Mouse (Mus musculus) c-Kit-positive CD71-negative TER-119-negative erythroid progenitor cells, embryonic 14.5 days (primary cell): Measurements from ENCODE around the gene Dcaf15.

ENCODE experiments used
- DNase-seq: peaks from one replicate; pipeline ENCODE4 v3.0.0-alpha.2; 2013; ENCODE audit warnings: low read depth

Dcaf15 gene

GRCm38 (mm10) chr8:84104697-84105609 lies at the start of gene Dcaf15:
Gene Dcaf15 (minus strand): TSS chr8:84104768.
- peak; percentile 99 for DNase-seq

GRCm38 (mm10) chr8:84149181-84149580 lies 44.6 kb upstream of the Dcaf15 start:
- DNase-seq, result no peak

- DNase-seq, result no peak
Observed at GRCm38 (mm10) chr8:84148531-84148850, 43.9 kb upstream of the Dcaf15 start.

- DNase-seq, result peak; percentile 94
Observed at GRCm38 (mm10) chr8:84147769-84148530, 43.4 kb upstream of the Dcaf15 start, which contains the start of the genes Cc2d1a and 4930432K21Rik. Gene Cc2d1a (minus strand): TSS chr8:84147936. Gene 4930432K21Rik (plus strand): TSS chr8:84148025.

- DNase-seq, result no peak
Observed at GRCm38 (mm10) chr8:84147324-84147766, 42.8 kb upstream of the Dcaf15 start.

GRCm38 (mm10) chr8:84144636-84145245 lies 40.2 kb upstream of the Dcaf15 start:
- DNase-seq, result no peak

GRCm38 (mm10) chr8:84140838-84141237 lies 36.3 kb upstream of the Dcaf15 start:
- no peak for DNase-seq

GRCm38 (mm10) chr8:84137848-84138247 lies 33.3 kb upstream of the Dcaf15 start:
- no peak for DNase-seq

GRCm38 (mm10) chr8:84132225-84132624 lies 27.7 kb upstream of the Dcaf15 start:
- DNase-seq, result no peak

- no peak for DNase-seq
Observed at GRCm38 (mm10) chr8:84130806-84131205, 26.2 kb upstream of the Dcaf15 start.

GRCm38 (mm10) chr8:84128277-84128676 lies 23.7 kb upstream of the Dcaf15 start:
- DNase-seq, result no peak

GRCm38 (mm10) chr8:84127202-84127901 lies 22.8 kb upstream of the Dcaf15 start:
- DNase-seq, result no peak

- DNase-seq, result no peak
Observed at GRCm38 (mm10) chr8:84126742-84127141, 22.2 kb upstream of the Dcaf15 start.

- DNase-seq, result no peak
Observed at GRCm38 (mm10) chr8:84125656-84126055, 21.1 kb upstream of the Dcaf15 start, which contains the start of gene Podnl1. Gene Podnl1 (plus strand): TSS chr8:84125989.

- no peak for DNase-seq
Observed at GRCm38 (mm10) chr8:84122151-84122550, 17.6 kb upstream of the Dcaf15 start.

- DNase-seq, result no peak
Observed at GRCm38 (mm10) chr8:84115646-84116045, 11.1 kb upstream of the Dcaf15 start.

GRCm38 (mm10) chr8:84106216-84107040 lies 1.9 kb upstream of the Dcaf15 start:
- DNase-seq, result no peak

GRCm38 (mm10) chr8:84105676-84106075 lies 1.1 kb upstream of the Dcaf15 start:
- DNase-seq, result no peak

- DNase-seq, result peak; percentile 53
Observed at GRCm38 (mm10) chr8:84104221-84104620, 347 bp downstream of the Dcaf15 start.

- no peak for DNase-seq
Observed at GRCm38 (mm10) chr8:84103601-84104000, 967 bp downstream of the Dcaf15 start.
